Mouse (Mus musculus) limb, embryonic 13.5 days (tissue): ENCODE measurements around the gene Gm7298. TPM values are rescaled to one million over a fixed set of nuclear protein-coding genes. Genes with fewer than 3 reads are reported as not detected.
"Not testable (repeated sequence)": the region's sequence is repeated elsewhere in the genome, so short reads cannot be mapped to it uniquely, and the experiment has no call there.

Experiments used
- ATAC-seq: fragments of 200-750 bp; cut with Nextera tagmentation; 2 replicates; pipeline ENCODE4 v1.8.0; 2017; ENCODE audit warnings: low read depth, moderate number of reproducible peaks, moderate TSS enrichment; ENCODE audit not compliant: low FRiP score
- H3K27ac ChIP-seq: fragments of 300-500 bp; sonication (generic); 2 replicates; pipeline ENCODE4 v1.5.1; 2015; ENCODE audit warnings: inconsistent platforms, mild to moderate bottlenecking, moderate library complexity
- H3K27me3 ChIP-seq: fragments of 300-500 bp; sonication (generic); 2 replicates; pipeline ENCODE4 v1.6.1; 2015; ENCODE audit warnings: mild to moderate bottlenecking, inconsistent platforms
- H3K36me3 ChIP-seq: fragments of 300-500 bp; sonication (generic); 2 replicates; pipeline ENCODE4 v1.6.1; 2015; ENCODE audit warnings: inconsistent platforms, mild to moderate bottlenecking, moderate library complexity
- H3K4me1 ChIP-seq: fragments of 300-500 bp; sonication (generic); 2 replicates; pipeline ENCODE4 v1.6.1; 2015; ENCODE audit warnings: inconsistent platforms
- H3K4me2 ChIP-seq: fragments of 300-500 bp; sonication (generic); replicated peaks from 2 replicates; pipeline ENCODE4 v1.6.1; 2015; ENCODE audit warnings: inconsistent platforms, mild to moderate bottlenecking, moderate library complexity
- H3K4me3 ChIP-seq: fragments of 300-500 bp; sonication (generic); 2 replicates; pipeline ENCODE4 v1.5.1; 2015; ENCODE audit warnings: moderate library complexity, mild to moderate bottlenecking, inconsistent platforms
- H3K9ac ChIP-seq: fragments of 300-500 bp; sonication (generic); 2 replicates; pipeline ENCODE4 v1.6.1; 2015; ENCODE audit warnings: mild to moderate bottlenecking, inconsistent platforms
- H3K9me3 ChIP-seq: fragments of 300-500 bp; sonication (generic); 2 replicates; pipeline ENCODE4 v1.6.1; 2016; ENCODE audit warnings: inconsistent platforms
- WGBS: fragments of 180-500 bp; shearing (Covaris S2); methylation state at CpG from one replicate; pipeline ENCODE4 v1.1.7; 2015; 5-methylcytosine and 5-hydroxymethylcytosine counted together
- polyA plus RNA-seq: library from polyadenylated mRNA; unstranded; fragments of >200 nt; fragmentation: Nextera tagmentation; extraction: Ambion mirVana; gene quantifications from 2 replicates; pipeline ENCODE4 v1.2.1, GENCODE M21; 2015

Gm7298 gene
- not detected in 2 replicates for polyA plus RNA-seq

- Histone ChIP-seq H3K36me3 (no peaks in the 10 kb centered on the region), H3K27me3 (no peaks in the 10 kb centered on the region), H3K9me3 (no peaks in the 10 kb centered on the region), H3K4me3 (no peak within 1 kb of the TSS), H3K27ac (no peak within 1 kb of the TSS), H3K9ac (no peak within 1 kb of the TSS), H3K4me1 (no peaks in the 10 kb centered on the region), H3K4me2 (no peak within 1 kb of the TSS)
- 45% methylated on average over 3 of the region's 3 CpGs for WGBS
- no peak for ATAC-seq
Observed at GRCm38 (mm10) chr6:121732632-121733031, at the start of gene Gm7298. Gene Gm7298 (plus strand): TSS chr6:121732932.

GRCm38 (mm10) chr6:121828034-121828433 is 95.3 kb downstream of the Gm7298 start:
- 76% methylated on average over 4 of the region's 4 CpGs for WGBS
- H3K4me3 ChIP-seq: no peak overlapping the region

GRCm38 (mm10) chr6:121836361-121836760 is 103.6 kb downstream of the Gm7298 start:
- Histone ChIP-seq H3K36me3 (no peaks in the 10 kb centered on the region), H3K4me1 (no peaks in the 10 kb centered on the region), H3K27me3 (no peaks in the 10 kb centered on the region), H3K9ac (no peak overlapping the region), H3K4me3 (no peak overlapping the region), H3K4me2 (no peak overlapping the region), H3K9me3 (0 out of 2 replicates have a peak, but pooled peaks cover 3% of the 10 kb centered on the region), H3K27ac (no peak overlapping the region)
- WGBS: 93% methylated on average over 1 of the region's 1 CpGs
- ATAC-seq: no peak

More at GRCm38 (mm10) chr6:121828034-121828433, 95.3 kb downstream of the Gm7298 start:
- H3K27me3 ChIP-seq: no peaks in the 10 kb centered on the region
- no peaks in the 10 kb centered on the region for H3K4me1 ChIP-seq
- no peaks in the 10 kb centered on the region for H3K36me3 ChIP-seq
- no peaks in the 10 kb centered on the region for H3K9me3 ChIP-seq
- H3K27ac ChIP-seq: no peak overlapping the region
- no peak for ATAC-seq
- H3K9ac ChIP-seq: no peak overlapping the region
- H3K4me2 ChIP-seq: no peak overlapping the region

GRCm38 (mm10) chr6:121838271-121838670 is 105.5 kb downstream of the Gm7298 start, which contains the start of gene Mug1:
Gene Mug1 (plus strand): TSS chr6:121838541.
- H3K9ac ChIP-seq, H3K4me3 ChIP-seq, H3K9me3 ChIP-seq, H3K27ac ChIP-seq, H3K4me1 ChIP-seq, H3K27me3 ChIP-seq, H3K4me2 ChIP-seq, H3K36me3 ChIP-seq, ATAC-seq: not testable (repeated sequence)
- WGBS: 76% methylated on average over 4 of the region's 4 CpGs

Other genes starting within 250 kb of the Gm7298 start
- 5.1 and 5.7 TPM in 2 replicates for gene A2m, start 97.6 kb upstream of the Gm7298 start, polyA plus RNA-seq
- not detected in 2 replicates for gene Mug1, start 105.6 kb downstream of the Gm7298 start, polyA plus RNA-seq